Mouse (Mus musculus): ENCODE data around the gene Cox6b1.

Gene Cox6b1

GRCm38 (mm10) chr7:30625530-30626384 is at the start of gene Cox6b1:
Gene Cox6b1, minus strand, starts transcription at chr7:30626151.
- DNase-seq (ENCODE audit: low spot score in 2 of 2), result peak; percentile 76 to 84

DNA sequence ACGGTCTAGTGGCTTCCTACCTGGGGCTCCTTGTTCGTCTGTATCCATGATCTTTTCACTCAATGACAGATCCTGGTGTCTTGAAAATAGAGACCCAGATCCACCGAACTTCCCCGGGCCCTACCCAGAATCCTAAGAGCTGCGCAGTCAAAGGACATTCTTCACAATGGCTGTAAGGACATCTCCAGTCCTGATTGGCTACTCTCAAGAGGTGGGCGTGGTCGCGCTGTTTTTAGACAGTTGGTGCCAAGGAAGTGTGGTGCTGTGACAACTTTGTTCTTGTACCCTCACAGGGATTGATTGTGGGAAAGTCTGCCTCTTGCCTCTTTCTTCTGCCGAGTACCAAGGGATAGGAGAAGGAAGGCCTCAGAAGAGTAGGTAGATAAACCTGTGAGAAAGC is 45.5 kb upstream of the Cox6b1 start, which contains the start of gene Pmis2:
Pmis2 (minus strand) TSS at position 126 of the 400 bp plus-strand sequence.
- no peak for DNase-seq (ENCODE audit: low spot score in 2 of 2)

GRCm38 (mm10) chr7:30669229-30669628 is 43.3 kb upstream of the Cox6b1 start:
- no peak for DNase-seq (ENCODE audit: low spot score in 2 of 2)

DNA sequence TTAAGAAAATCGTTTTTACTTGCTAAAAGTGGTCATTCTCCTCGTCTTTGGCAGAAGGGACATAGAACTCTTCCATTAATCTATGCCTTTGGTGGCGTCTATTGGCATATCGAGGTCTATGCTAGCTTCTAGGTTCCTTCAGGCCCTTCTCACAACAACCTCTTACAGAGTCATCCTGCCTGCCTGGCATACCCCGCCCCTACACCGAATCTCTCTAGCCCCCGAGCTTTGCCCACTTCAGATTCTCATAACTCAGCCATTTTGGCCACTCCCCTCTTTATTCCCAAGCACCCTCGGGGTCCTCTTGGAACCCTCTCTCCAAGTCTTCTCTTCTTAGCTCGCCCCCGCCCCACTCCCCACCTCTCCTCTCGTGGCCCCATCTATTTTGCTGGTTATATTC is 39.4 kb upstream of the Cox6b1 start:
- no peak for DNase-seq (ENCODE audit: low spot score in 2 of 2)

- DNase-seq (ENCODE audit: low spot score in 2 of 2), result peak; percentile 87 to 91
Observed at GRCm38 (mm10) chr7:30664529-30665200, 38.7 kb upstream of the Cox6b1 start, which contains the start of gene Haus5. Gene Haus5, minus strand, starts transcription at chr7:30664994.

DNA sequence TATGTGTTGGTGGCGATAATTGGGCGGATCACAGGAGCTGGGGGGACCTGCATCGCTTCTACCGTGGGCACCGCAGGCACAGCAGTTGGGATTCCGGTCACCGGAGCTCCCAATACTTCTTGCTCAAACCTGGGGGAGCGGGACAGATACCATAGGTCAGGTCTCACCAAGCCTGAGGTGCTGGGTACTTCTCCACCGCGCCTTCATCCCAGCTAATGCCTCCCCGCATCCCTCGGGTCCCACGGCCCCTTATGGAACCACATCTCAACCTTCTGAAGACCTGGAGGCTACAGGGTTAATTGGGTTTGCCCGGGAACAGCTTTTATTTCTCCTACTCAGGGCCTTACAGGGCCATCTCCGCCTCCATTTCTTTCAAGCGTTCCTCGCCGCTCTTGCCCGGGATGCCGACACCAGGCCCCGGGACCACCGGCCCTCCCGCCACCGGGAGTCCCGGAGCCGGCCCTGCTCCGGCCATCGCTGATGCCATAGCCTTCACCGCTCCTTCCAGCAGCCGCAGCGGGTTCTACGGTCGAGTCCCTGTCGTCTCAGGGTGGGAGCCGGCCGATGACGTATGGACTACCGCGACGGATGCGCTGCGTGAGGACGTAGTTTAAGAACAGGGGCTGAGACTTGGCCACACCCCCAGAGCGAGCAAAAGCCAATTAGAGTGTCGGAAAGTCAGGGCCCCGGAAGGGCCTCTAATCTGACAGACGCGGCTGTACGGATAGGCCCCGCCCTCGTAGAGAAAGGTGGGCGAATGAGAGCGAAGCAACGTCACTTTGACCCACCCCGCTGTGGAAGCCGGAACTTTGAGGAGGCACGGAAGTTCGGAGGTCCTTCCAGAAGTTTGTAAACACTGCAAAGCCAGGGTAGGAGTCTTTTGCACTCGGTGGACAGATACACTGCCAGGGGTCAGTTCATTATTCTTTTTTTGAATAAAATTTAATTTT is 23.9 kb upstream of the Cox6b1 start, which contains the start of gene Rbm42:
Rbm42 (minus strand) TSS at position 727 of the 950 bp plus-strand sequence.
- DNase-seq (ENCODE audit: low spot score in 2 of 2), result peak; percentile 99

- DNase-seq (ENCODE audit: low spot score in 2 of 2), result no peak
Observed at GRCm38 (mm10) chr7:30639083-30639482, 13.1 kb upstream of the Cox6b1 start.

GRCm38 (mm10) chr7:30636395-30636794 is 10.4 kb upstream of the Cox6b1 start:
- DNase-seq (ENCODE audit: low spot score in 2 of 2), result no peak

- no peak for DNase-seq (ENCODE audit: low spot score in 2 of 2)
Observed at GRCm38 (mm10) chr7:30635752-30636151, 9.8 kb upstream of the Cox6b1 start, which contains the start of gene Etv2. Gene Etv2, minus strand, starts transcription at chr7:30635852.

GRCm38 (mm10) chr7:30634621-30635020 is 8.7 kb upstream of the Cox6b1 start:
- peak in 1 of 2 experiments; percentile 25 for DNase-seq (ENCODE audit: low spot score in 2 of 2)

- DNase-seq (ENCODE audit: low spot score in 2 of 2), result no peak
Observed at GRCm38 (mm10) chr7:30633762-30634412, 7.9 kb upstream of the Cox6b1 start.

- DNase-seq (ENCODE audit: low spot score in 2 of 2), result no peak
Observed at GRCm38 (mm10) chr7:30629013-30629412, 3.1 kb upstream of the Cox6b1 start.

- DNase-seq (ENCODE audit: low spot score in 2 of 2), result no peak
Observed at GRCm38 (mm10) chr7:30626647-30627046, 696 bp upstream of the Cox6b1 start.

DNA sequence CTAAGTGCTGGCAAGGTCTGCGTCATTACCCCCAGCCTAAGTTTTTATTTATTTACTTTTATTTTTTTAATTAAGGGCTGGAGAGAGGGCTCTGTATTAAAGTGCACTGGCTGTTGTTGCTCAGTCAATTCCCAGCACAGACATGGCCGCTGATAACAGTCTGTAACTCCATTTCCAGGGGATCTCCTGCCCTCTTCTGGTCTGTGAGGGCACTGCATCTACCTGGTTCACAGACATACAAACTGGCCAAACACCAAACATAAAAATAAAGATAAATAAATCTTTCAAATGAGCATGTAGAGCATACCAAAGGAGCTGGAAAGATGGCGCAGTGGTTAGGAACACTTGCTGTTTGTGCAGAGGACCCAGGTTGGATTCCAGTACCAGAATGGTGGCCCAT is 6.7 kb downstream of the Cox6b1 start:
- no peak for DNase-seq (ENCODE audit: low spot score in 2 of 2)

DNA sequence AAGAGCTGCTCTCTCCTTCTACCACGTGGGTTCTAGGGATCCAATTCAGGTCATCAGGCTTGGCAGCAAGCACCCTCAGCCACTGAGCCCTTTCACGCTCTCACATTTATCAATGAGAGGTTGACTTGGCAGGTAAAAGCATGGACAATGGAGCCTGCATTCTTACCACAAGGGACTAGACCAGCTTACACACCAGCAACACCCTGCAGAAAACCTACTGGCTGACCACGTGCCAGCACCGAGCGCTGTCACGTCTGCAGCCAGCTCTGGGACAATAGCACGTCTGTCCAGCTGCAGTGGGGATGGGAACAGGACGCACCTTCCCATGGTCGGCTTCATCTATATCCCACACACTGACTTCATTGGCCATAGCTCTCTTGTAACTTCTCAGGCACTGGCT is 7.3 kb downstream of the Cox6b1 start:
- no peak for DNase-seq (ENCODE audit: low spot score in 2 of 2)

GRCm38 (mm10) chr7:30615049-30615760 is 10.7 kb downstream of the Cox6b1 start:
- no peak for DNase-seq (ENCODE audit: low spot score in 2 of 2)

GRCm38 (mm10) chr7:30614454-30614853 is 11.5 kb downstream of the Cox6b1 start:
- no peak for DNase-seq (ENCODE audit: low spot score in 2 of 2)

GRCm38 (mm10) chr7:30613529-30614112 is 12.3 kb downstream of the Cox6b1 start:
- peak in 1 of 2 experiments; percentile 29 for DNase-seq (ENCODE audit: low spot score in 2 of 2)

GRCm38 (mm10) chr7:30612654-30613402 is 13.1 kb downstream of the Cox6b1 start, which contains the start of gene Upk1a:
Gene Upk1a, minus strand, starts transcription at chr7:30612847.
- no peak for DNase-seq (ENCODE audit: low spot score in 2 of 2)
